Mouse (Mus musculus) lung, embryonic 14.5 days (tissue): ENCODE data around the gene Zranb1. TPM values are rescaled to one million over a fixed set of nuclear protein-coding genes. Genes with fewer than 3 reads are reported as not detected.
A peak's percentile ranks its signal among the peaks of the same experiment; 100 is the strongest.

Experiments
- ATAC-seq: fragments of 200-750 bp; cut with Nextera tagmentation; 2 replicates; pipeline ENCODE4 v1.8.0; 2017; ENCODE audit warnings: mild to moderate bottlenecking, moderate TSS enrichment, moderate library complexity; ENCODE audit not compliant: insufficient read depth
- DNase-seq: peaks from one replicate; pipeline ENCODE4 v3.0.0-alpha.2; 2015
- H3K27ac ChIP-seq: fragments of 300-500 bp; sonication (generic); 2 replicates; pipeline ENCODE4 v1.5.1; 2014; ENCODE audit warnings: low read depth, mild to moderate bottlenecking, moderate library complexity
- H3K27me3 ChIP-seq: fragments of 300-500 bp; sonication (generic); 2 replicates; pipeline ENCODE4 v1.6.1; 2014; ENCODE audit warnings: low read length, control low read depth; ENCODE audit not compliant: insufficient read depth
- H3K36me3 ChIP-seq: fragments of 300-500 bp; sonication (generic); 2 replicates; pipeline ENCODE4 v1.6.1; 2014; ENCODE audit warnings: control low read depth; ENCODE audit not compliant: insufficient read depth
- H3K4me1 ChIP-seq: fragments of 300-500 bp; sonication (generic); 2 replicates; pipeline ENCODE4 v1.6.1; 2014; ENCODE audit warnings: antibody characterized with exemption, control low read depth; ENCODE audit not compliant: insufficient read depth
- H3K4me2 ChIP-seq: fragments of 300-500 bp; sonication (generic); 2 replicates; pipeline ENCODE4 v1.6.1; 2014; ENCODE audit warnings: mild to moderate bottlenecking
- H3K4me3 ChIP-seq: fragments of 300-500 bp; sonication (generic); 2 replicates; pipeline ENCODE4 v1.5.1; 2014; ENCODE audit warnings: low read depth, low read length
- H3K9ac ChIP-seq: fragments of 300-500 bp; sonication (generic); 2 replicates; pipeline ENCODE4 v1.6.1; 2014
- H3K9me3 ChIP-seq: fragments of 300-500 bp; sonication (generic); 2 replicates; pipeline ENCODE4 v1.6.1; 2016; ENCODE audit warnings: low read depth, low read length, control low read depth
- CTCF ChIP-seq: IDR thresholded peaks from 2 replicates; pipeline ENCODE4 v1.5.1; 2016; ENCODE audit warnings: antibody characterized with exemption, low read depth
- WGBS: fragments of 180-500 bp; shearing (Covaris S2); extraction: QIAGEN DNeasy Blood & Tissue Kit; methylation state at CpG from one replicate; pipeline ENCODE4 v1.1.7; 2014; 5-methylcytosine and 5-hydroxymethylcytosine counted together
- polyA plus RNA-seq: library from polyadenylated mRNA; unstranded; fragments of >200 nt; fragmentation: Nextera tagmentation; extraction: Ambion mirVana; gene quantifications from 2 replicates; pipeline ENCODE4 v1.2.1, GENCODE M21; 2014

Gene Zranb1
- polyA plus RNA-seq, 1 experiment from 2014 or later, result 15.5 TPM

- no peak for TF ChIP-seq CTCF
- Histone ChIP-seq H3K27me3 (no peaks in the 10 kb centered on the region), H3K36me3 (no peaks in the 10 kb centered on the region), H3K4me2 (no peak overlapping the region), H3K4me3 (no peak overlapping the region), H3K9ac (no peak overlapping the region), H3K27ac (no peak overlapping the region), H3K4me1 (peaks cover 7% of the 10 kb centered on the region; the same call in 1 of the 2 replicates), H3K9me3 (no peaks in the 10 kb centered on the region)
- DNase-seq (peak; percentile 88), ATAC-seq (peak; percentile 56; the same call in 1 of the 2 replicates)
- WGBS, result 50% methylated on average over 3 of the region's 3 CpGs
Observed at GRCm38 (mm10) chr7:132950613-132951012, 19.7 kb downstream of the Zranb1 start.

- H3K4me3 ChIP-seq, result no peak overlapping the region
- 76% methylated on average over 3 of the region's 3 CpGs for WGBS
- TF ChIP-seq CTCF, result no peak
- H3K36me3 ChIP-seq, result peaks cover 14% of the 10 kb centered on the region; the same call in 1 of the 2 replicates
- no peaks in the 10 kb centered on the region for H3K27me3 ChIP-seq
- no peak for ATAC-seq
- DNase-seq, result no peak
- H3K4me2 ChIP-seq, result no peak overlapping the region
- no peak overlapping the region for H3K9ac ChIP-seq
- no peaks in the 10 kb centered on the region for H3K9me3 ChIP-seq
- H3K4me1 ChIP-seq, result no peaks in the 10 kb centered on the region
- H3K27ac ChIP-seq, result no peak overlapping the region
Observed at GRCm38 (mm10) chr7:132964395-132964794, 33.5 kb downstream of the Zranb1 start.

GRCm38 (mm10) chr7:132965707-132966106 is 34.8 kb downstream of the Zranb1 start:
- H3K4me3 ChIP-seq, result no peak overlapping the region
- WGBS, result 75% methylated on average over 2 of the region's 2 CpGs
- DNase-seq, result no peak
- no peaks in the 10 kb centered on the region for H3K9me3 ChIP-seq
- H3K4me1 ChIP-seq, result no peaks in the 10 kb centered on the region
- H3K9ac ChIP-seq, result no peak overlapping the region
- H3K4me2 ChIP-seq, result no peak overlapping the region
- no peak overlapping the region for H3K27ac ChIP-seq
- H3K27me3 ChIP-seq, result no peaks in the 10 kb centered on the region
- peaks cover 15% of the 10 kb centered on the region; the same call in 1 of the 2 replicates for H3K36me3 ChIP-seq
- no peak for TF ChIP-seq CTCF
- no peak for ATAC-seq

- ATAC-seq, result no peak
- no peak overlapping the region for H3K4me2 ChIP-seq
- no peaks in the 10 kb centered on the region for H3K4me1 ChIP-seq
- peak; percentile 16; the same call in 1 of the 2 replicates for TF ChIP-seq CTCF
- no peaks in the 10 kb centered on the region for H3K27me3 ChIP-seq
- 87% methylated on average over 2 of the region's 2 CpGs for WGBS
- no peak overlapping the region for H3K9ac ChIP-seq
- peaks cover 41% of the 10 kb centered on the region for H3K36me3 ChIP-seq
- H3K9me3 ChIP-seq, result no peaks in the 10 kb centered on the region
- no peak overlapping the region for H3K4me3 ChIP-seq
- no peak overlapping the region for H3K27ac ChIP-seq
- DNase-seq, result no peak
Observed at GRCm38 (mm10) chr7:132972079-132972478, 41.1 kb downstream of the Zranb1 start.

- TF ChIP-seq CTCF, result no peak
- H3K9ac ChIP-seq, result no peak overlapping the region
- H3K4me2 ChIP-seq, result no peak overlapping the region
- no peaks in the 10 kb centered on the region for H3K4me1 ChIP-seq
- peaks cover 41% of the 10 kb centered on the region for H3K36me3 ChIP-seq
- H3K9me3 ChIP-seq, result no peaks in the 10 kb centered on the region
- no peaks in the 10 kb centered on the region for H3K27me3 ChIP-seq
- DNase-seq (no peak), ATAC-seq (no peak)
- 83% methylated on average over 2 of the region's 2 CpGs for WGBS
- H3K4me3 ChIP-seq, result no peak overlapping the region
- H3K27ac ChIP-seq, result no peak overlapping the region
Observed at GRCm38 (mm10) chr7:132976079-132976478, 45.1 kb downstream of the Zranb1 start.

GRCm38 (mm10) chr7:132977981-132978380 is 47.0 kb downstream of the Zranb1 start:
- H3K27me3 ChIP-seq, result no peaks in the 10 kb centered on the region
- H3K9me3 ChIP-seq, result no peaks in the 10 kb centered on the region
- DNase-seq (no peak), ATAC-seq (no peak)
- no peaks in the 10 kb centered on the region for H3K4me1 ChIP-seq
- H3K27ac ChIP-seq, result no peak overlapping the region
- H3K4me3 ChIP-seq, result no peak overlapping the region
- no peak overlapping the region for H3K9ac ChIP-seq
- no peak overlapping the region for H3K4me2 ChIP-seq
- TF ChIP-seq CTCF, result no peak
- WGBS, result 99% methylated on average over 2 of the region's 2 CpGs
- H3K36me3 ChIP-seq, result peaks cover 52% of the 10 kb centered on the region

GRCm38 (mm10) chr7:132982639-132983038 is 51.7 kb downstream of the Zranb1 start:
- DNase-seq (no peak), ATAC-seq (peak; percentile 24; the same call in 1 of the 2 replicates)
- TF ChIP-seq CTCF, result no peak
- Histone ChIP-seq H3K27ac (no peak overlapping the region), H3K27me3 (no peaks in the 10 kb centered on the region), H3K36me3 (peaks cover 56% of the 10 kb centered on the region), H3K4me3 (no peak overlapping the region), H3K4me1 (no peaks in the 10 kb centered on the region), H3K9ac (no peak overlapping the region), H3K9me3 (no peaks in the 10 kb centered on the region), H3K4me2 (no peak overlapping the region)
- 58% methylated on average over 3 of the region's 3 CpGs for WGBS

GRCm38 (mm10) chr7:132989839-132990238 is 58.9 kb downstream of the Zranb1 start:
- DNase-seq, result no peak
- no peak for ATAC-seq
- no peak for TF ChIP-seq CTCF
- Histone ChIP-seq H3K4me1 (no peaks in the 10 kb centered on the region), H3K4me2 (no peak overlapping the region), H3K4me3 (no peak overlapping the region), H3K36me3 (peaks cover 86% of the 10 kb centered on the region), H3K9me3 (no peaks in the 10 kb centered on the region), H3K27me3 (no peaks in the 10 kb centered on the region), H3K9ac (no peak overlapping the region), H3K27ac (no peak overlapping the region)
- 76% methylated on average over 5 of the region's 5 CpGs for WGBS
